In genomic region chr1:43225531-43226151, GRCm38 (mm10) we compare ENCODE assay signal across 13 mouse cellular contexts. TPM values are rescaled to one million over a fixed set of nuclear protein-coding genes. Genes with fewer than 3 reads are reported as not detected.
A peak's percentile ranks its signal among the peaks of the same experiment; 100 is the strongest.
DNase-seq lines count a peak whose midpoint lies in the region; ATAC-seq and TF ChIP-seq lines count a peak whose summit lies in the region.
"Had no signal": no experiment of that assay in that cellular context is flagged by ENCODE, and none has a peak within 500 bp of the region (broad histone marks: within the 10 kb centered on the region; RNA-seq: fewer than 3 reads in every experiment).

No protein-coding gene starts in this region.

- no peak overlapping the region for H3K9ac ChIP-seq in embryonic facial prominence, embryonic 12.5 days
- H3K9ac ChIP-seq: midbrain, embryonic 12.5 days had no signal

- H3K27ac ChIP-seq in kidney, adult 2 months (ENCODE audit: insufficient read depth, low read depth, low read length) = peak overlapping the region; percentile 97
- 0 out of 2 replicates have a peak overlapping the region, but pooled peaks have one; percentile 41 for H3K27ac ChIP-seq in embryonic facial prominence, embryonic 12.5 days
- H3K27ac ChIP-seq: midbrain, embryonic 12.5 days had no signal

- H3K4me1 ChIP-seq in kidney, adult 2 months (ENCODE audit: control insufficient read depth, insufficient read depth, low read length) = peaks cover 13% of the 10 kb centered on the region
- H3K4me1 ChIP-seq in embryonic facial prominence, embryonic 12.5 days = no peaks in the 10 kb centered on the region
- H3K4me1 ChIP-seq: midbrain, embryonic 12.5 days had no signal

- no peaks in the 10 kb centered on the region for H3K36me3 ChIP-seq in kidney, adult 2 months (ENCODE audit: control insufficient read depth, insufficient read depth, low read length)
- H3K36me3 ChIP-seq in embryonic facial prominence, embryonic 12.5 days = no peaks in the 10 kb centered on the region
- H3K36me3 ChIP-seq: midbrain, embryonic 12.5 days had no signal

- H3K4me3 ChIP-seq in kidney, adult 2 months (ENCODE audit: insufficient read depth, low read depth, low read length) = no peak overlapping the region
- no peak overlapping the region for H3K4me3 ChIP-seq in embryonic facial prominence, embryonic 12.5 days
- H3K4me3 ChIP-seq: midbrain, embryonic 12.5 days had no signal

- TF ChIP-seq POLR2A in kidney, adult 2 months (IDR thresholded peaks at IDR 0.05; ENCODE audit: low read depth, low read length) = no peak

- no peak for TF ChIP-seq CTCF in kidney, adult 2 months (conservative IDR thresholded peaks at IDR 0.05; ENCODE audit: insufficient read depth, insufficient read length, low read depth, low read length)

- H3K27me3 ChIP-seq in kidney, adult 2 months (replicated peaks; ENCODE audit: control insufficient read depth, insufficient read depth, low read length) = no peaks in the 10 kb centered on the region
- H3K27me3 ChIP-seq in embryonic facial prominence, embryonic 12.5 days = no peaks in the 10 kb centered on the region
- H3K27me3 ChIP-seq: midbrain, embryonic 12.5 days had no signal

- peak; percentile 27 for DNase-seq in CD4-positive, CD25-positive, alpha-beta regulatory T cell, adult 2 months (ENCODE audit: low read depth, low spot score)
- DNase-seq in kidney, adult 2 months = peak; percentile 22
- no peak for DNase-seq in kidney, adult 9 months
- peak; percentile 26 for DNase-seq in naive thymus-derived CD4-positive, alpha-beta T cell, adult 2 months (ENCODE audit: low read depth)
- DNase-seq in thymus, postnatal 14 days = no peak
- DNase-seq in retina, postnatal 1 day = no peak
- DNase-seq: adrenal gland, postnatal 25 days; cerebellum, adult 11-12 months; heart, postnatal 14 days had no signal

- H3K4me2 ChIP-seq in embryonic facial prominence, embryonic 12.5 days (replicated peaks) = no peak overlapping the region
- H3K4me2 ChIP-seq: midbrain, embryonic 12.5 days had no signal

- no peaks in the 10 kb centered on the region for H3K9me3 ChIP-seq in embryonic facial prominence, embryonic 12.5 days
- H3K9me3 ChIP-seq: midbrain, embryonic 12.5 days had no signal

- ATAC-seq in CD4-positive, CD25-positive, alpha-beta regulatory T cell, adult 4 months = no peak
- ATAC-seq in embryonic facial prominence, embryonic 12.5 days (ENCODE audit: insufficient number of reproducible peaks, insufficient read depth, low FRiP score, low TSS enrichment) = no peak
- ATAC-seq: lung, postnatal 0 days had no signal

- 36% methylated on average over 8 of the region's 8 CpGs for WGBS in kidney, adult 2 months
- WGBS in embryonic facial prominence, embryonic 12.5 days = 58% methylated on average over 8 of the region's 8 CpGs

RNA-seq across cellular contexts. Expression of gene Fhl2, which starts 28.9 kb away (rescaled TPM):
- polyA plus RNA-seq in CD4-positive, CD25-positive, alpha-beta regulatory T cell, adult 4 months (2017; shearing (Covaris generic)) = 1 to 10 TPM in 1 of 2 experiments, under 1 TPM in 1; 0.89 to 1.9 TPM
- 45.3 and 48.1 TPM in 2 replicates for polyA plus RNA-seq in kidney, adult 2 months (2012; rRNA removed)
- 16.9 and 17.0 TPM in 2 replicates for polyA plus RNA-seq in embryonic facial prominence, embryonic 12.5 days (2016; fragmentation: Nextera tagmentation; extraction: Ambion mirVana)

Comparison
In these comparisons a context has a peak if more than half of its experiments do, and no peak if none do; other contexts are left out.
1. DNase-seq: peak in CD4-positive, CD25-positive, alpha-beta regulatory T cell, adult 2 months (single experiment), kidney, adult 2 months (single experiment) and naive thymus-derived CD4-positive, alpha-beta T cell, adult 2 months (single experiment); none in kidney, adult 9 months (single experiment), thymus, postnatal 14 days (single experiment) and retina, postnatal 1 day (single experiment).